ENCODE assay signal across 1 mouse cellular context in the genomic region with DNA sequence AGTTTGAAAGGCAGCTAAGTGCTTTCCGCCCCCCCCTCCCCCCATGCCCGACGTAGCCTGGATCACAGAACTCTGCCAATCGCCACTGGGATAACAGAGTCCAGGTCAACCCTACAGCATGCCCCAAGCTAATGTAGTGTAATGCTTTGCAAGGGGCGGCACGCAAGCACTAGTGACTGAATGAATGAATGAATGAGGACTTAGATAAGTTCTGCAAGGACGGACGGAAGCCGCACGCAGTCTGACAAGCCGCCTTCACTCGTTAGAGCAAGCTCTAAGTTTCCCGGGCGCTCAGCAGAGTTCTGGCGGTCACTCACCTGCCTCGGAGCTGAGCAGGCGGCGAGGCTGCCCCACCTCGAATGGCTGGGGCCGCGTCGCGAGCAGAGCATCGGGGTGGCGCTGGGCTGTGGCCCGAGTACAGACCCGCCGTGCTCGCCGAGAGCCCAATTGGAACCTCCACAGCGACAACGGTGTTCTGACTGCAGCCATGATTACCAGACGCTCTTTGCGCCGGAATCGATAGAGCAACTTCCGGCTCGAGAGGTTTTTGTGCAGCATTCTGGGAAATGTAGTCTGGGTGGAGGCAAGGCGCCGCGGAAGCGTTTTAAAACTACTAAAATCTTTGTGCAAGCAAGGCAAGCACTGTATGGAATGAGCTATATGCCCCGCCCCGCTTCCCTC.
A peak's percentile ranks its signal among the peaks of the same experiment; 100 is the strongest.
TF ChIP-seq lines count a peak whose summit lies in the region.

TSS of gene Mrps22 (minus strand) at position 505 of the 681 bp plus-strand sequence.

TF ChIP-seq in MEL, 35 proteins besides CTCF, POLR2A, EP300 and RAD21 (continued from another document):
- no peak for TF ChIP-seq JUND (IDR thresholded peaks at IDR 0.05; ENCODE audit: low read depth, low read length)
- peak; percentile 96 for TF ChIP-seq SIN3A (IDR thresholded peaks at IDR 0.05; ENCODE audit: low read length)
- TF ChIP-seq TAL1 (IDR thresholded peaks at IDR 0.05; ENCODE audit: low read length), result no peak
- TF ChIP-seq BHLHE40 (IDR thresholded peaks at IDR 0.05; ENCODE audit: borderline replicate concordance, low read depth, low read length), result no peak
- TF ChIP-seq MYB (IDR thresholded peaks at IDR 0.05; ENCODE audit: low read depth, low read length), result no peak
- no peak for TF ChIP-seq POLR2AphosphoS5 (IDR thresholded peaks at IDR 0.05; ENCODE audit: borderline replicate concordance, low read depth, low read length)
- TF ChIP-seq KAT2A (conservative IDR thresholded peaks at IDR 0.05; ENCODE audit: low read depth, low read length), result peak; percentile 96
- TF ChIP-seq GATA1 (IDR thresholded peaks at IDR 0.05; ENCODE audit: low read depth, low read length), result no peak
- peak; percentile 82 for TF ChIP-seq TBP (IDR thresholded peaks at IDR 0.05; ENCODE audit: low read depth, low read length)
- TF ChIP-seq ELF1 (IDR thresholded peaks at IDR 0.05; ENCODE audit: low read depth, low read length), result peak; percentile 90
- TF ChIP-seq NRF1 (IDR thresholded peaks at IDR 0.05; ENCODE audit: insufficient read depth, low read depth, low read length, poor library complexity, severe bottlenecking), result peak; percentile 55
- no peak for TF ChIP-seq SMC3 (IDR thresholded peaks at IDR 0.05; ENCODE audit: low read depth, low read length)
- no peak for TF ChIP-seq ZNF384 (IDR thresholded peaks at IDR 0.05; ENCODE audit: low read depth, low read length)
- TF ChIP-seq ZKSCAN1 (IDR thresholded peaks at IDR 0.05; ENCODE audit: low read depth, low read length), result no peak
- peak; percentile 72 for TF ChIP-seq TCF12 (IDR thresholded peaks at IDR 0.05; ENCODE audit: low read depth, low read length)
- TF ChIP-seq MAZ (IDR thresholded peaks at IDR 0.05; ENCODE audit: low read depth, low read length), result no peak
- TF ChIP-seq CHD2 (IDR thresholded peaks at IDR 0.05; ENCODE audit: low read length), result peak; percentile 76
- 0 out of 2 replicates have a peak, but pooled peaks have one; percentile 60 for TF ChIP-seq ZMIZ1 (IDR thresholded peaks at IDR 0.05; ENCODE audit: low read depth, low read length)
- TF ChIP-seq MXI1 (IDR thresholded peaks at IDR 0.05; ENCODE audit: low read depth, low read length), result peak; percentile 83; the same call in 1 of the 2 replicates
- TF ChIP-seq E2F4 (IDR thresholded peaks at IDR 0.05; ENCODE audit: borderline replicate concordance, low read depth, low read length), result 0 out of 2 replicates have a peak, but pooled peaks have one; percentile 21
- no peak for TF ChIP-seq ZC3H11A (IDR thresholded peaks at IDR 0.05; ENCODE audit: low read depth, low read length)
- TF ChIP-seq MEF2A (IDR thresholded peaks at IDR 0.05; ENCODE audit: extremely low read depth, insufficient replicate concordance, low read depth, low read length, poor library complexity, severe bottlenecking), result no peak
- no peak for TF ChIP-seq GABPA (IDR thresholded peaks at IDR 0.05; ENCODE audit: low read depth, low read length)
- peak; percentile 80; the same call in 1 of the 2 replicates for TF ChIP-seq POLR2AphosphoS2 (IDR thresholded peaks at IDR 0.05; ENCODE audit: low read length)
- TF ChIP-seq MYC (IDR thresholded peaks at IDR 0.05; ENCODE audit: low read depth, low read length), result peak; percentile 65; the same call in 1 of the 2 replicates
- TF ChIP-seq UBTF (IDR thresholded peaks at IDR 0.05; ENCODE audit: borderline replicate concordance, insufficient read depth, low read depth, low read length), result no peak
